Mouse (Mus musculus) gastrocnemius, adult 2 months (tissue): ENCODE data around the gene Ctdspl. TPM values are rescaled to one million over a fixed set of nuclear protein-coding genes. Genes with fewer than 3 reads are reported as not detected.

Source experiments
- DNase-seq: peaks from one replicate; pipeline ENCODE4 v3.0.0; 2022
- H3K27ac ChIP-seq: fragments of 200-600 bp; 2 replicates; pipeline ENCODE4 v1.8.1; 2022; ENCODE audit warnings: mild to moderate bottlenecking
- H3K4me3 ChIP-seq: fragments of 200-600 bp; 2 replicates; pipeline ENCODE4 v1.8.1; 2022; ENCODE audit warnings: mild to moderate bottlenecking, moderate library complexity
- CTCF ChIP-seq: fragments of 200-600 bp; IDR thresholded peaks from 2 replicates; pipeline ENCODE4 v1.8.1; 2022; ENCODE audit warnings: antibody characterized with exemption, mild to moderate bottlenecking, moderate library complexity
- intact Hi-C: fragments of 180-260 bp; cut with DNase I; formaldehyde crosslinking; loops from one replicate; pipeline ENCODE4 v1.15.1; 2025
- total RNA-seq, 2 experiments: library from RNA; stranded (reverse); gene quantifications; 2 replicates each; pipeline ENCODE4 v1.2.3; 2021

Ctdspl gene
- total RNA-seq, 2 experiments from 2014 or later = 3.5 to 5.9 TPM

DNA sequence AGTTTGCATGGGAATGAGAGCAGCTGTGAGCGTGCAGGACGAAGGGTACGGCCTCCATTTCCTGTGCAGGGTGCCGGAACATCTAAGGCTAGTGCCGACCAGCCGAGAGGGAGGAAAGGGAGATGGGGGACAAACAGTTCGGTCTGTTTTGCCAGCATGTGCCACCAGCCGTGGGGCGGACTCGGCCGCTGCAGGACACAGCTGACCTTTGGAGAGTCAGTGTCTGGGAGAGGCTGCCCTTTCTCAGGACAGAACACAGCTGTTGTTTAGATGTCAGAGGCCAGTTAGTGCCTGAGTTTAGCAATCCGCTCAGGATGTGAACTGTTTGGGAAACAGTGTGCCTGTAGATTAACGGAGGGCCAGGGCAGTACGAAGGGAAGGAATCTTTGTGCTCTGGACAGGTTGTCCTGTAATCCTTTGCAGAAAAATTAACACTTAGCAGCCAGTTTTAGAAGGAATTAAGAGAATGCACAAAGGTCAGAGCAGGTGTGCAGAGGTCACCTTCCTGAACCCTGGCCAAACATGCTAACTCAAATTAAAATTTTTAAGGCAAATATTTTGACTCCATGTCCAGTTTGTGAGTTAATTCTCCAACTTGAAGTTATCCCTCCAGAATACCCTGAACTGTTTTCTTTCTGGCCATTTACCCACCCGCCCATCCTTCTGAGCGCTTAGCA is 34.3 kb downstream of the Ctdspl start:
- peak overlapping the region; percentile 81 for H3K27ac ChIP-seq
- intact Hi-C loops = loop anchor here (1.0 kb wide), 1 partner anchor 9 kb away; no protein-coding TSS in a partner anchor
- no peak for TF ChIP-seq CTCF
- H3K4me3 ChIP-seq = peak overlapping the region; percentile 55
- peak; percentile 69 for DNase-seq

DNA sequence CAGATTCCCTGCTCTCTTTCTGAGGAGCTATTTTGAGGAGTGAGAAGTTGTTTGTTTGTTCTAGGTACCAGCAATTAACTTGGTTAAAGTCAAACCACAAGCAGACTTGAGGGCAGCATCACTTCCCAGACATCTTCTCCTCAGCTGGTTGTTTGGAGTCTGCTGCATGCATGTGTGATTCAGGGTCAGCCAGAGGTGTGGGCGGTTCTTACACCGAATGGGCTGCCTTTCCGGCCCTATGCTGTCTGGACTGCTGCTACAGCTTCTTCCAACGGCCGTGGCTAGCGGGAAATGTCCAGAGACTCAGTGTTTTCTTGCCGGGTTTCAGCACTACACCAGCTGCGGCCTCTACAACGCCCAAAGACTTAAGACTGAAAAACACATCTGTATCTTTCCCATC is 36.9 kb downstream of the Ctdspl start:
- intact Hi-C loops = no loop called here
- TF ChIP-seq CTCF = no peak
- Histone ChIP-seq H3K27ac (no peak overlapping the region), H3K4me3 (no peak overlapping the region)
- no peak for DNase-seq

DNA sequence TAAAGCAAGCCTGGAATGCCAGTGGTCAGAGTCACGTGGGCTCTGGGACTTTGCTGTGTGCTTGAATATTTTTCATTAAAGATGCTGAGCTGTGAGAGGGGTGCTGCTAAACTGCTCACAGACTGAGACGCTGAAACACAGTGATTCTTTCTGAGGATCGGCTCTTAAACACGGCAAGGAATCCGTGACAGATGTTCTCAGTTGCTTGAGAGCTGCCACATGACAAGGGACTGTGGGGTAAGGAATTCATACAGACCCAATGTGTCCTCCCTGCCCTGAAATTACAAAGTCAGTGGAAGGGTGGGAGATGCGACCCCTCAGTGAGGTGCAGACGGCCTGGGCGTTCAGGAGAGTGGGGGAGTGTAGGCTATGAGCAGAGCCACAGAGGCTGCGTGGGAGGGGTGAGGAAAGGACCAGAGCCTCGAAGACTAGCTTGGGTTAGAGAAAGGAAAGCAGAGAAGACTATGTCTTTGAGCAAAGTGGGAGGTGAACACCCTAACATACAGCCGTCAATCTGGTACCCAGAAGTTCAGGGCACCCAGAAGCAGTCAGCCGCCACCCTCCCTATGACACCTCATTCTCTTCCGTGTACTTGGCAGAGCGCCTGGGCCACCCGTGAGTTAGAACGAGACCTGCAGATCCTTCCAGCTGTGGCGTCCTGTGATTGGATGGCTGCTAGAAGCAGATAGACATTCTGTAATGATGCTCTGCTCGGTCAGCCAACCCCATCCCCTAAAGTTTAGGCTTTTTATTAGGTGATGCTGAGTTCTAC is 38.2 kb downstream of the Ctdspl start:
- no peak for TF ChIP-seq CTCF
- intact Hi-C loops = no loop called here

DNA sequence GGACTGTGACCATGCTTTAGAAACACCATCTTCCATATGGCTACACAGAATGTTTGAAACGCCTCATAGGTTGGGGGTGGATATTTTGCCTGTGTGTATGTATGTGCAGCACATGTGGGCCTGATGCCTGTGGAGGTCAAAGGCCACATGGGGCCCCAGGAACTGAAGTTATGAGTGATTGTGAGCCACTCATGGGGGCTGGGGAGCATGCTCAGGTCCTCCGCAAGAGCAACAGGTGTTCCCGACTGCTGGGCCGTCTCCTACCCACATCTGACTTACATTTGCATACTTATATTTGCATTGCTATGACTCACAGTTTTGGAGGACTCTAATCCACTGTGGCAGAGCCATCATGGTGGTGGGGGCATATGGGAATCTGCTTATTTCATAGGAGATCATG is 43.6 kb downstream of the Ctdspl start:
- intact Hi-C loops = loop anchor here (1.0 to 5.0 kb wide), 2 partner anchors 10 to 62 kb away; no protein-coding TSS in a partner anchor
- TF ChIP-seq CTCF = no peak

More for the DNA sequence above, 38.2 kb downstream of the Ctdspl start:
- DNase-seq = no peak
- Histone ChIP-seq H3K4me3 (no peak overlapping the region), H3K27ac (no peak overlapping the region)

DNA sequence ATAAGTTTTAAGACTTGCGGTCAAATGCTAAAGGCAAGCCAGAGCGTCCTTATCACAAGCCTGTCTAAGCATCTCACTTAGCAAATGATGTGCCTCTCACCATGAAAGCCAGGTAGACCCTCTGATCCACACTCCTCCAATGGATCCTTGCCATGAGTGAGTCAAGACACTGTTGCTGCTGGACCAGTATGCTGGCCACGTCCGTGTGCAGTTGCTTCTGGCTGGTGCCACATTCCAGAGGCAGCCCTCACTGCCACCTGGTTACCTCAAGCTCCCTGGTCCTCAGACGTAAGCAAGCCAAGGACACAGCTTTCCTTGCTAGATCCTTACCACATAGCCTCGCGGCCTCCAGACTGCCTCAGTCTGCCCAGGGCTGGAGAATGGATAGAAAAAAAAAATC is 46.8 kb downstream of the Ctdspl start:
- no peak for TF ChIP-seq CTCF
- peak overlapping the region; percentile 75 for H3K27ac ChIP-seq
- DNase-seq = no peak
- no peak overlapping the region for H3K4me3 ChIP-seq
- intact Hi-C loops = loop anchor here (5.0 kb wide), 1 partner anchor 59 kb away; no protein-coding TSS in a partner anchor

More for the DNA sequence above, 43.6 kb downstream of the Ctdspl start:
- no peak for DNase-seq
- H3K4me3 ChIP-seq = no peak overlapping the region
- no peak overlapping the region for H3K27ac ChIP-seq

DNA sequence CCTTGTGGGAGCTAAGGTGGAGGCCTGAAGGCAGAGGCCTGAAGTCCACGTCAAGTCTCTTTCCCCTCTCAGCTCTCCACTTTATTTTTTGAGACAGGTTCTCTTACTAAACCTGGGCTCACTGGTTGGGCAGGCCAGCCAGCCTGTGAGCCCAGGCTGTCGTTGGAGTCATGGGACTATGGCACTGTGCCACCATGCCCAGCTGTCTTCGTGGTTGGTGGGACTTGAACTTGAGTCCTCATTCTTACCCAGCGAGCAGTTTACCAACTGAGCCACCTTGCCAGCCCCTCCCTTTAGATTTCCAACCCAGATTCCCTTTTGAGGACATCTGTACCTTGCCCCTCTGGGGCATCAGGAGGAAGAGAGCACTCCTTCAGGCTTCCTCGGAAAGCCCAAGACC is 47.3 kb downstream of the Ctdspl start:
- TF ChIP-seq CTCF = no peak
- H3K27ac ChIP-seq = peak overlapping the region; percentile 75
- intact Hi-C loops = loop anchor here (5.0 kb wide), 1 partner anchor 59 kb away; no protein-coding TSS in a partner anchor
- no peak for DNase-seq
- no peak overlapping the region for H3K4me3 ChIP-seq

DNA sequence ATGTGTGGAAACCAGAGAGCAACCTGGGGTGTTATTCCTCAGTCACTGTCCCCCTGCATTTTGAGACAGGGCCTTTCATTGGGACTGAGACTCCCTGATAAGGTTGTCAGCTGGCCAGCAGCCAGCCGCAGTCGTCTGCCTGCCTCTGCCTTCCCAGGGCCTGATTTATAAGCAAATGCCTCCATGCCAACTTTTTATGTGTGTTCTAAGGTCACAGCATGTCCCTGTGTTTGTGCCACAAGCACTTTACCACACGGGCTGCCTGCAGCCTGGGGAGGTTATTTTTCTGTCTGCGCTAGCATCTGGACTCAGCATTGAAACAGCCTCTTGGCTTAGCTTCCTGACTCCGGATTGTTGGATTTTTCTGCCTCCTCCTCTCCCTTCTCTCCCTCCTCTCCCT is 47.9 kb downstream of the Ctdspl start:
- DNase-seq = peak; percentile 59
- no peak overlapping the region for H3K4me3 ChIP-seq
- H3K27ac ChIP-seq = peak overlapping the region; percentile 75
- TF ChIP-seq CTCF = no peak
- intact Hi-C loops = loop anchor here (5.0 kb wide), 1 partner anchor 58 kb away; no protein-coding TSS in a partner anchor

DNA sequence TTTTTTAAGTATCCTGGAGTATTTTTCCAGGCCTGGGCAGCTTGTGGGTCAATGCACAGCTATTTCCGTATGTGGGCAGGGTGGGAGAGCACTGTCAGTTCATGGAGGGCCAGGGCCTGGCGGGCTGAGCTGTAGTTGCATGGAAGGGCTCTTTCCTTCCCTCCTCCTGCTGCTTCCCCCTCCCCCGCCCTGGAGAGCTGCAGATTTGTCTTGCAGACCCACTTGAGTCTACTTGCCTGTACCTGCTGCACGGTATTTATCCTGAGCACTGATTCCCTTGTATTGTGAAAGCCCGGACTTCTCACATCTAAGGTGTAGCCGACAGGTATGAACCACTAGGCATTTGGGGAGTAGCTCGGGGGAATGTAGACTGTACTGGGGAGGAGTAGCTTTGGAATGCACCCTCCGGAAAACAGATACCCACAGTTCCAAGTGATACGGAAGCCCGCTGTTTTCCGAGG is 49.0 kb downstream of the Ctdspl start:
- DNase-seq = no peak
- peak overlapping the region; percentile 75 for H3K27ac ChIP-seq
- no peak for TF ChIP-seq CTCF
- H3K4me3 ChIP-seq = peak overlapping the region; percentile 20; the same call in 1 of the 2 replicates
- intact Hi-C loops = no loop called here

DNA sequence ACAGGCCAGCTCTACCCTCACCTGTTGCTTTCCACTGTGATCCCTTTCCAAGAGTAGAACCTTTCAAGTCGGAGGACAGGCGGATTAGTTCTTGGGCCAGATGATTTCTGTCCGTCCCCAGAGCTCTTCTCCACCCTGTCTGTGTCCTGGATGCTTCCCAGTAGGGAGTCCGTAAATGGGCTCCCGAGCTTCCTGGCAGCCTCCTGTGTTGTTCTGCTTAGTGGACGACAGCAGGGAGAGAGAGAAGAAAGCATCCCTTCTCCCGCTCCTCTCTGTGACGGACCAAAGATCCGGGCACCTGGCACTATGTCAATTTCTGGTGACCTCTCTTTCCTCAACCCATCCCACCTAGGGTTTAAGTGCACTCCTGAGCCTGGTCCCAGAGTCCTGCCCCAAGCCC is 49.5 kb downstream of the Ctdspl start:
- Histone ChIP-seq H3K27ac (peak overlapping the region; percentile 75), H3K4me3 (peak overlapping the region; percentile 20; the same call in 1 of the 2 replicates)
- TF ChIP-seq CTCF = no peak
- DNase-seq = peak; percentile 54
- intact Hi-C loops = no loop called here

DNA sequence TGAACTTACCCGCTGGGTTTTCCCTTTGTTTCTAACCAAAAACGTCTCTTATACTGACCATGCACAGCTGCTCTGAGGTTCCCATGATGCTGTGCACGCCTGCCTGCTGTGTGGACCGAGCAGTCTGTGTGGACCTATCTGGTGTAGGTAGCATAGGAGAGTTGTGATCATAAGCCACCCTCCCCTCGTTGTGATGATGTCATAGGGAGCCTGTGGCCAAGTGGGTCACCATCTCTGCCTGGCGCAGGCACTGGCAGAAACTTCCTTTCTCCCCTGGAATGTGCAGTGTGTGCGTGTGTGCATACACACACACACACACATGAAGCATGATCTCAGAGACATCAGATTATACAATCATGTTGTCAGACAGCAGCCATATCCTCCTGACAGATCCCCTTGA is 50.3 kb downstream of the Ctdspl start:
- DNase-seq = no peak
- peak overlapping the region; percentile 75 for H3K27ac ChIP-seq
- intact Hi-C loops = no loop called here

DNA sequence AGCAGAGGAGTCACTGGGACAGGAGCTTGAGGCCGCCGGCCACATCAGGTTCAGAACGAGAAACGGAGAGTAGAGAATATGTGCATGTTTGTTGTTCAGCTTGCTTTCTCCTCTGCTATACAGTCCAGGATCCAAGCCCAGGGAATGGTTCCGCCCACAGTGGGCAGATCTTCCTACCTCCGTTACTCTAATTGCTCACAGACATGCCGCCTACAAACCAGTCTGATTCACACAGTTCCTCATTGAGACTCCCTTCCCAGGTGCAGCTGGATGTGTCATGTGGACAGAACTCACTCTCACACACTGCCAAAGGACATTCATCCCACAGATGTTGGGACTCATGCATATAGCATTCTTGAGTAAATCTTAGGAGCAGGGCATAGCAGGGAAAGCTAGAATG is 51.2 kb downstream of the Ctdspl start:
- TF ChIP-seq CTCF = no peak
- H3K4me3 ChIP-seq = no peak overlapping the region
- H3K27ac ChIP-seq = no peak overlapping the region
- intact Hi-C loops = no loop called here
- DNase-seq = no peak

More for the DNA sequence above, 50.3 kb downstream of the Ctdspl start:
- H3K4me3 ChIP-seq = no peak overlapping the region
- TF ChIP-seq CTCF = no peak

DNA sequence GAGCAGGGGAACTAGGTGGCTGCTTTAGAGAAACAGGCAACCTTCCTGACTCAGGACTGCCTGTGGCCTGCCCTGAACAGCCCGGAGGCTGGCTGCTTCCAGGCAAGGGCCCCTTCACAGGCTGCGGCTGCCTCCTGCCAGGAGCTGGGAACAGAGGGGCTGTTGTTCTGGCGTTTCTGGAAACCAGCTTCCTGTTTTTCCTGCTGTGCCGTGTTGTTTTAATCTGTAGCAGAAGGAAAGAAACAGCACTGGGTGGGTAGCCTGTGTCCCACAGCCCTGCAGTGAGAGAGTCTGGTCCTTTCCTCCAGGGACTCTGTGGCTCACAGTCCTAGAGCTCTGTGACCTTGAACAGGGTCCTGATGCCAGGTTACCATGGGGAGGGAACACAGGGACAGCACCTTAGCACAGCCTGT is 54.2 kb downstream of the Ctdspl start:
- TF ChIP-seq CTCF = no peak
- Histone ChIP-seq H3K4me3 (no peak overlapping the region), H3K27ac (peak overlapping the region; percentile 79)
- DNase-seq = peak; percentile 46
- intact Hi-C loops = no loop called here

DNA sequence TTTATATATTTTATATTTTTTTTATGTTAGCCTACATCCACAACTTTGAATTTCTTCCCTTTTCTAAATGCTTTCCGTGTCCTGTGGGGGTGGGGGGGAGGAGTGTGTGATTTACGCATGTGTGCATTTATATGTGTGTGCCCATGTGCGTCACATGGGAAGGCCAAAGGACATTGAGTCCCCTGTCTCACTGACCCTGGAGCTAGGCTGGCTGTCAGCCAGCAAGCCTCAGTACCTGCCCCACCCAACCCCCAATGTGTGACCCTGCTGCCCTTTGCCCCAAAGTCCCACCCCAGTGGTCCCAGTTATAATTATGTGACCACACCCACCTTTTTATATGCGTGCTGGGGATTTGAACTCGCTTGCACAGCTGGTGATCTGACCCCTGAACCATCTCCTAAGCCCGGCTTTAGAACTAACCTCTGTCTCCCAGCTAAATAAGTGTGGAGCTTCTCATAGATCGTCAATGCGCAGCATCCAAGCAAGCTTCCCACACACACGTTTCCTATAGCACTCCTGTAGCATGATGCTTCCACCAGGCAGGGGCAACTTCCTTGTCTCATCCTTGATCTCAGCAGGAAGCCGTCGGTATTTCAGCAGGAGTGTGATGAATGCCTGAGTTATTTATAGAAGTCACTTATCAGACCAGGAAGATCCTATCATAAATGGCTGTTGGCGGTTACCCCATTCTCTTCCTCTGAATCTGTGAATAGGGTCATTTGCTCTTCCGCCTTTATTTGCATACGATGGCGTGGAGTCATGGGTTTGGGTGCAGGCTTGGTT is 58.6 kb downstream of the Ctdspl start:
- no peak for DNase-seq
- H3K27ac ChIP-seq = no peak overlapping the region
- H3K4me3 ChIP-seq = no peak overlapping the region
- intact Hi-C loops = no loop called here
- no peak for TF ChIP-seq CTCF
